Mouse (Mus musculus) bone marrow macrophage, adult 2 months (primary cell): ENCODE results near the gene Ube2e1.

ENCODE experiments used
- CTCF ChIP-seq: IDR thresholded peaks from 2 replicates; pipeline ENCODE4 v1.5.1; 2012; ENCODE audit warnings: low read depth, mild to moderate bottlenecking, low read length, moderate library complexity
- POLR2A ChIP-seq: IDR thresholded peaks from 2 replicates; pipeline ENCODE4 v1.6.1; 2012; ENCODE audit warnings: mild to moderate bottlenecking, low read depth, low read length, borderline replicate concordance

DNA sequence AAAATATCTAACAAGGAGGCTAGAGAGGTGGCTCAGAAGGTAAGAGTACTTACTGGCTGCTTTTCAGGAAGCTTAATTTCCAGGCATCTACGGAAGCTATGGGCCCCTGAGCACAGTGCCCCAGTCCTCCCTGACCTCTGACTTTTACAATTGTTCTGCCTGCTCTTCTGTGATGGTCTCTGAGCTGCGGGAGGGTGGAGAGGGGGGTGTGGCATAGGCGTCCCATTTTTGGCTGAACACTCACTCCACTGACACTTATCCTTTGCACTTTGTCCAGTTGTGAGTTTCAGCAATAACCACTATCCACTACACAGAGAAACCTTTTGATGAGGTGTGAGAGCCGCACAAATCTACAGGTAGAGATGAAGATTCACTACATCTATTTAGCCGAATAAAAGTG, 35.4 kb upstream of the Ube2e1 start:
- TF ChIP-seq CTCF (no peak), POLR2A (no peak)
